Mouse (Mus musculus) intestine, postnatal 0 days (tissue): Measurements from ENCODE around the gene Gm21970. TPM values are rescaled to one million over a fixed set of nuclear protein-coding genes. Genes with fewer than 3 reads are reported as not detected.

ENCODE experiments used
- ATAC-seq: fragments of 200-750 bp; cut with Nextera tagmentation; 2 replicates; pipeline ENCODE4 v1.8.0; 2017; ENCODE audit warnings: mild to moderate bottlenecking, moderate TSS enrichment, moderate library complexity
- H3K27ac ChIP-seq: fragments of 300-500 bp; sonication (generic); 2 replicates; pipeline ENCODE4 v1.5.1; 2014; ENCODE audit warnings: mild to moderate bottlenecking, low read depth, low read length, moderate library complexity
- H3K27me3 ChIP-seq: fragments of 300-500 bp; sonication (generic); replicated peaks from 2 replicates; pipeline ENCODE4 v1.6.1; 2014; ENCODE audit warnings: low read length, mixed read lengths; ENCODE audit not compliant: control insufficient read depth, insufficient read depth
- H3K36me3 ChIP-seq: fragments of 300-500 bp; sonication (generic); 2 replicates; pipeline ENCODE4 v1.6.1; 2014; ENCODE audit warnings: mild to moderate bottlenecking, moderate library complexity; ENCODE audit not compliant: control insufficient read depth, insufficient read depth
- H3K4me1 ChIP-seq: fragments of 300-500 bp; sonication (generic); replicated peaks from 2 replicates; pipeline ENCODE4 v1.6.1; 2014; ENCODE audit warnings: antibody characterized with exemption, low read length, mixed read lengths; ENCODE audit not compliant: control insufficient read depth, insufficient read depth
- H3K4me2 ChIP-seq: fragments of 300-500 bp; sonication (generic); replicated peaks from 2 replicates; pipeline ENCODE4 v1.6.1; 2014; ENCODE audit warnings: low read depth, mild to moderate bottlenecking, moderate library complexity
- H3K4me3 ChIP-seq: fragments of 300-500 bp; sonication (generic); 2 replicates; pipeline ENCODE4 v1.5.1; 2014; ENCODE audit warnings: low read depth, low read length
- H3K9ac ChIP-seq: fragments of 300-500 bp; sonication (generic); 2 replicates; pipeline ENCODE4 v1.6.1; 2014; ENCODE audit warnings: mild to moderate bottlenecking, low read depth, low read length
- H3K9me3 ChIP-seq: fragments of 300-500 bp; sonication (generic); 2 replicates; pipeline ENCODE4 v1.6.1; 2016; ENCODE audit warnings: mixed run types; ENCODE audit not compliant: control insufficient read depth
- CTCF ChIP-seq: sonication (generic); IDR thresholded peaks from 2 replicates; pipeline ENCODE4 v1.5.1; 2016; ENCODE audit warnings: low read depth, mild to moderate bottlenecking, control low read depth, antibody characterized with exemption, moderate library complexity
- WGBS: fragments of 180-500 bp; shearing (Covaris S2); extraction: QIAGEN DNeasy Blood & Tissue Kit; methylation state at CpG from one replicate; pipeline ENCODE4 v1.1.7; 2014; 5-methylcytosine and 5-hydroxymethylcytosine counted together
- polyA plus RNA-seq: library from polyadenylated mRNA; unstranded; fragments of >200 nt; fragmentation: Nextera tagmentation; extraction: Ambion mirVana; gene quantifications from 2 replicates; pipeline ENCODE4 v1.2.1, GENCODE M21; 2015

Gm21970 gene
- polyA plus RNA-seq, 1 experiment from 2014 or later = not detected

DNA sequence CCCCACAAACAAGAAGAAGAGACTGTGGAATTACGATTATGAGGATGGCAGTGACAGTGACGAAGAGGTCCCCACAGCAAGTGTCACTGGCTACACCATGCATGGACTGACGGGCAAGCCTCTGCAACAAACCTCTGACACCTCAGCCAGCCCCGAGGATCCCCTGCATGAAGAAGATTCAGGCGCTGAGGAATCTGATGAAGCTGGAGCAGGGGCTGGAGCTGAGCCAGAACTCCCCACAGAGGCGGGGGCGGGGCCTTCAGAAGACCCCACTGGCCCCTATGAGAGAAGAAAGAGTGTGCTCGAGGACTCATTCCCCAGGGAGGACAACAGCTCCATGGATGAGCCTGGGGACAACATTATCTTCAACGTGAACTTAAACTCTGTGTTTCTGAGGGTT is 12.3 kb downstream of the Gm21970 start:
- no peak for TF ChIP-seq CTCF
- no peaks in the 10 kb centered on the region for H3K27me3 ChIP-seq
- H3K36me3 ChIP-seq = peaks cover 9% of the 10 kb centered on the region; the same call in 1 of the 2 replicates
- H3K9me3 ChIP-seq = no peaks in the 10 kb centered on the region
- WGBS = 81% methylated on average over 9 of the region's 9 CpGs
- no peak overlapping the region for H3K4me3 ChIP-seq
- no peak overlapping the region for H3K4me2 ChIP-seq
- no peak overlapping the region for H3K27ac ChIP-seq
- H3K4me1 ChIP-seq = 0 out of 2 replicates have a peak, but pooled peaks cover 3% of the 10 kb centered on the region
- ATAC-seq = no peak
- no peak overlapping the region for H3K9ac ChIP-seq

GRCm38 (mm10) chr16:91404187-91404586 is 12.7 kb downstream of the Gm21970 start:
- H3K4me2 ChIP-seq = no peak overlapping the region
- 0 out of 2 replicates have a peak, but pooled peaks cover 3% of the 10 kb centered on the region for H3K4me1 ChIP-seq
- no peaks in the 10 kb centered on the region for H3K9me3 ChIP-seq
- no peak for ATAC-seq
- no peak overlapping the region for H3K4me3 ChIP-seq
- H3K27ac ChIP-seq = no peak overlapping the region
- no peaks in the 10 kb centered on the region for H3K27me3 ChIP-seq
- no peak overlapping the region for H3K9ac ChIP-seq
- WGBS = 95% methylated on average over 8 of the region's 8 CpGs
- peaks cover 10% of the 10 kb centered on the region; the same call in 1 of the 2 replicates for H3K36me3 ChIP-seq
- TF ChIP-seq CTCF = no peak

GRCm38 (mm10) chr16:91404828-91405577 is 13.5 kb downstream of the Gm21970 start:
- no peak overlapping the region for H3K27ac ChIP-seq
- no peak for TF ChIP-seq CTCF
- no peak overlapping the region for H3K9ac ChIP-seq
- peak overlapping the region; percentile 87; the same call in 1 of the 2 replicates for H3K4me2 ChIP-seq
- H3K4me3 ChIP-seq = peak overlapping the region; percentile 85; the same call in 1 of the 2 replicates
- no peaks in the 10 kb centered on the region for H3K9me3 ChIP-seq
- 79% methylated on average over 10 of the region's 10 CpGs for WGBS
- 0 out of 2 replicates have a peak, but pooled peaks cover 3% of the 10 kb centered on the region for H3K4me1 ChIP-seq
- no peak for ATAC-seq
- peaks cover 10% of the 10 kb centered on the region; the same call in 1 of the 2 replicates for H3K36me3 ChIP-seq
- H3K27me3 ChIP-seq = no peaks in the 10 kb centered on the region

DNA sequence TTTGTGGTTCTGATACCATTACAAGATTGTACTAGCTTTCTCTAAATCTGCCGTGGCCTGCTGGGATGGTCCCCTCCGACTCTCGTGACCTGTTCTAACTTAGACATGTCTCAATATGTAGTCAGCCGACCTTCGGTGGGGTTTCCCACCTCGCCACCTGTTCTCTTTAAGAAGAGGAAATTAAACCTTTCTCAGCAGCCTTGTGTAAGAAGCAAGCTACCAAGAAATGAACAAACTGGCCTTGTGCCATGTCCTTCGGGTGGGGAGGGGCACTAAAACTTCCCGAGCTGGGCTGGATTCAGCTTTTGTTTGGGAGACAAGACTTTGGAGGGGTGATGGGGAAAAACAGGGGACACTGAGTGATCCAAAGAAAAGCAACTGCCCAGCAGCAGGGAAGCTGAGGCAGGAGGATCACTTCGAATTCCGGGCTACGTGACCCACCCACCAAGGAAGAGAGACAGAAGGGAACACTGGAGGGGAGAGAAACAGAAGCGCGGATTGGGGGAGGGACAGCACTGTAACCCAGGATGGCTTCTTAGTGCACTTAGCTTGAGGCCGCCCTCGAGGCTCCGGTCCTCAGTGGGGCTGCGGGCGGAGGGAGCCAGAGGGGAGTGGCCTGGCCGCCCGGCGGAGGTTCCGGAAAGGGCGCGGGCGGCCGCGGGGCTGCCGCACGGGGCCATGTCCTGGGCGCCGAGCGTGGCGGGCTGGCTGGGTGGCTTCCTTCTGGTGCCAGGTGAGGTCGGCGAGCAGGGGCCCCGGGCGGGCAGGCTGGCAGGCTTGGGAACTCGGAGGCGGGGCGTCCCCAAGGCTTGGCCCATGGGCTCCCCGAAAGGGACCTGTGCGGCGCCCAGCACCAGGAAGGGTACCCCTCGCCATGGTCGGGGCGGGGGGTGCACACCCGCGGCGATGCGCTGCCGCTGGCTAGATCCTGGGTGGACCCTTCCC is 14.4 kb downstream of the Gm21970 start, which contains the start of gene Il10rb:
Gene Il10rb (plus strand): TSS at position 525 of the 945 bp plus-strand sequence.
- Histone ChIP-seq H3K27ac (peak within 1 kb of the TSS; percentile 98), H3K4me1 (0 out of 2 replicates have a peak, but pooled peaks cover 3% of the 10 kb centered on the region), H3K9ac (peak within 1 kb of the TSS; percentile 86), H3K36me3 (peaks cover 10% of the 10 kb centered on the region; the same call in 1 of the 2 replicates), H3K4me2 (peak within 1 kb of the TSS; percentile 87), H3K27me3 (no peaks in the 10 kb centered on the region), H3K9me3 (no peaks in the 10 kb centered on the region), H3K4me3 (peak within 1 kb of the TSS; percentile 85)
- WGBS = 2% methylated on average over 51 of the region's 51 CpGs
- TF ChIP-seq CTCF = no peak
- peak; percentile 53 for ATAC-seq

- peak overlapping the region; percentile 85 for H3K4me3 ChIP-seq
- peak overlapping the region; percentile 86 for H3K9ac ChIP-seq
- peak overlapping the region; percentile 98 for H3K27ac ChIP-seq
- under 1% methylated on average over 13 of the region's 13 CpGs for WGBS
- TF ChIP-seq CTCF = no peak; the same call in 1 of the 2 replicates
- ATAC-seq = no peak
- H3K4me1 ChIP-seq = 0 out of 2 replicates have a peak, but pooled peaks cover 3% of the 10 kb centered on the region
- no peaks in the 10 kb centered on the region for H3K9me3 ChIP-seq
- peak overlapping the region; percentile 87 for H3K4me2 ChIP-seq
- no peaks in the 10 kb centered on the region for H3K27me3 ChIP-seq
- peaks cover 10% of the 10 kb centered on the region; the same call in 1 of the 2 replicates for H3K36me3 ChIP-seq
Measured at GRCm38 (mm10) chr16:91406585-91407220, 15.2 kb downstream of the Gm21970 start.
